Comparison of ENCODE assay signal across 19 mouse cellular contexts in genomic region chr3:85757944-85758343, GRCm38 (mm10). TPM values are rescaled to one million over a fixed set of nuclear protein-coding genes. Genes with fewer than 3 reads are reported as not detected.
"Had no signal": no experiment of that assay in that cellular context is flagged by ENCODE, and none has a peak within 500 bp of the region (broad histone marks: within the 10 kb centered on the region; RNA-seq: fewer than 3 reads in every experiment).

No protein-coding gene starts in this region.

- H3K27ac ChIP-seq: kidney, embryonic 15.5 days; limb, embryonic 12.5 days; limb, embryonic 15.5 days; liver, embryonic 14.5 days; macrophage; midbrain, embryonic 12.5 days; midbrain, embryonic 15.5 days; neural tube, embryonic 13.5 days had no signal

- H3K27me3 ChIP-seq: kidney, embryonic 15.5 days; limb, embryonic 12.5 days; limb, embryonic 15.5 days; midbrain, embryonic 12.5 days; midbrain, embryonic 15.5 days; neural tube, embryonic 13.5 days had no signal

- H3K9ac ChIP-seq: kidney, embryonic 15.5 days; limb, embryonic 12.5 days; limb, embryonic 15.5 days; liver, embryonic 14.5 days; liver, postnatal 0 days; lung, embryonic 14.5 days; midbrain, embryonic 12.5 days; midbrain, embryonic 15.5 days; neural tube, embryonic 13.5 days had no signal

- H3K4me1 ChIP-seq: limb, embryonic 15.5 days; midbrain, embryonic 12.5 days; midbrain, embryonic 15.5 days; neural tube, embryonic 13.5 days had no signal

- H3K36me3 ChIP-seq: kidney, embryonic 15.5 days; limb, embryonic 12.5 days; limb, embryonic 15.5 days; midbrain, embryonic 12.5 days; midbrain, embryonic 15.5 days; neural tube, embryonic 13.5 days had no signal

- ATAC-seq: liver, postnatal 0 days; lung, postnatal 0 days; midbrain, embryonic 15.5 days had no signal

- DNase-seq: kidney, adult 8-10 months; kidney, postnatal 10 days; kidney, postnatal 36 days; left cerebral cortex, postnatal 4 days; liver, postnatal 0 days; lung, embryonic 14.5 days; thymus, adult 18-20 months; thymus, postnatal 36 days had no signal

- H3K4me2 ChIP-seq: kidney, embryonic 15.5 days; limb, embryonic 12.5 days; limb, embryonic 15.5 days; liver, embryonic 11.5 days; lung, embryonic 14.5 days; midbrain, embryonic 12.5 days; midbrain, embryonic 15.5 days; neural tube, embryonic 13.5 days had no signal

- H3K9me3 ChIP-seq: kidney, embryonic 15.5 days; limb, embryonic 12.5 days; limb, embryonic 15.5 days; midbrain, embryonic 12.5 days; midbrain, embryonic 15.5 days; neural tube, embryonic 13.5 days had no signal

- H3K4me3 ChIP-seq: kidney, embryonic 15.5 days; limb, embryonic 12.5 days; limb, embryonic 15.5 days; midbrain, embryonic 12.5 days; midbrain, embryonic 15.5 days; neural tube, embryonic 13.5 days had no signal

RNA-seq across cellular contexts. Expression of gene Fam160a1, which starts 59.1 kb away (rescaled TPM):
- total RNA-seq: megakaryocyte, adult 5-6 weeks had no signal
- polyA plus RNA-seq: macrophage had no signal
